Mouse (Mus musculus) right cerebral cortex, postnatal 25 days (tissue): Measurements from ENCODE around the gene Ulk1.
"Not testable (repeated sequence)": the region's sequence is repeated elsewhere in the genome, so short reads cannot be mapped to it uniquely, and the experiment has no call there.

Experiments
- DNase-seq: peaks from one replicate; pipeline ENCODE4 v3.0.0; 2022

The Ulk1 gene

DNA sequence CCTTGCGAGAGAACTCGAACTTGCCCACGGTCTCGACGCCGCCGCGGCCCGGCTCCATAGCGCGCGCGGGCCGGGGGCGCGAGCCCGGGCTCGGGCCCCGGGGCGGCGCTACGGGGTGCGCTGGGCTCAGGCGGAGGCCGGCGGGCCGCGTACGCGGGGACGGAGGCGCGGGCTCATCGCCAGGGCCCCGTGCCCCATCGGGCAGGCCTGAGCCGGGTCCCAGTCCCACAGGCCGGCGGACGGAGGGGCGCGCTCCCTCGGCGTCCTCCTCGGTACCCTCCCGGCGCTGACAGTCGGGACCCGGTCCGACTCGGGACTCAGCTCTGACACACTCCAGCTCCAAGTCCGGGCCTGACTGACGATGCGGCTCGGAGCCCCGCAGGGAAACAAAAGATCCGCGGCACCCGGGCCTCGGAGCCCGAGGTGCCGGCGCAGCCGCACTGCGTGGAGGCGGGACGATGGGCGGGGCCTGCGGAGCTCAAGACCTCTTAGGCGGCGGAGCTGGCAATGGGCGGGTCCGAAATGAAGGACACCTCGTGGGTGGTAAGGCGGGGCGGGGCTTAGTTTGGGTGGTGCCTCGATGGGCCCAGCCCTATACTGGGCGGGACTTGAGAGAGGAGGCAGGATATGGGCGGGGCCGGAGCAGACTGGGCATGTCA lies at the start of gene Ulk1:
TSS of gene Ulk1 (minus strand) at position 431 of the 659 bp plus-strand sequence.
- DNase-seq = peak; percentile 98

DNA sequence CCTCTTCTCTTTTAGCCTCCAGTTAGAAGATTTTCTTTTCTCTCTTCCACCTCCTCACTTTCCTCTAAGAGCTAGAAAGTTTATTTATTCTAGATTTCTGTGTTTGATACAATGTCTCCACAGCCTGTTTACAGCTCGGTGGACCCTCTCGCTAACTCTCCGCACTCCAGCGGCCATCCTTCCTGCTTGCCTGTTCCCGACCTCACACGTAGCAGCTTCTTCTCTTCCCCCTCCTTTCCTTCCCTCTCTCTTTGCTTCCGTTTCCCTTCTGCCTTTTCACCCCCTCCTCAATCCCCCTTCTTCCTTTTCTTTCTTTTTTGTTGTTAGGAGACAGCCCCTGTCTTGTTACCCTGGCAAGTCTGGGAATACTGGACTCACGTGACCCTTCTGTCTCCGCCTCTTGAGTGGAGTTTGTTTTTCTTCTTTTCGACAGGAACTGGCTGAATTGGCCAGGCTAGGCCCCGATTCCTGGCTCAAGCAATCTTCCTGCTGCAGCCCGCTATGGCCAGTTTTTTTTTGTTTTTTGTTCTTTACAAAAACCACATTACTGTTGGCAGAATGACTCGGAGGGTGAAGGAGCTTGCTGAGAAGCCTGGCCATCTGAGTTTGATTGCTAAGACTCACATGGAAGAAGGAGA lies 49.2 kb upstream of the Ulk1 start:
- DNase-seq = peak; percentile 17

DNA sequence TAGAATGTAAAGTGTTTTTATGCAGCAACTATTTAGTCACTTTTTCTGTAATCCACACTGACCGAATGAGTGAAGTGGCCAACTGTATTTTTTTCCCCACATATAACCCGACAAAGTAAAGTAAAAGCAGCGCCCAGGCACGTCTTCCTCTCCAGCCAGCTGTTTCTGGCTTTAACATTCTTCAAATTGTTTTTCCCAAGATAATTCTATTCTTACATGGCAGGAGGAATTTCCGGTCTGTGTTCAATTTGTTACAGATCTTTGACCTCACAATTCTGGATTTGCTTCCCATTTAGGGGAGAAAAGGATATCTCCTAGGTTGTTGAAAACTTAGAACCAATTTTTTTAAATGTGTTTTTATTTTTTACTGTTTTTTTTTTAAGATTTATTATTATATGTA lies 47.2 kb upstream of the Ulk1 start:
- DNase-seq = no peak

GRCm38 (mm10) chr5:110852990-110853389 lies 43.1 kb upstream of the Ulk1 start:
- DNase-seq = no peak

- DNase-seq = no peak
Observed at GRCm38 (mm10) chr5:110841046-110841862, 31.4 kb upstream of the Ulk1 start.

- DNase-seq = no peak
Observed at GRCm38 (mm10) chr5:110840465-110840864, 30.6 kb upstream of the Ulk1 start.

DNA sequence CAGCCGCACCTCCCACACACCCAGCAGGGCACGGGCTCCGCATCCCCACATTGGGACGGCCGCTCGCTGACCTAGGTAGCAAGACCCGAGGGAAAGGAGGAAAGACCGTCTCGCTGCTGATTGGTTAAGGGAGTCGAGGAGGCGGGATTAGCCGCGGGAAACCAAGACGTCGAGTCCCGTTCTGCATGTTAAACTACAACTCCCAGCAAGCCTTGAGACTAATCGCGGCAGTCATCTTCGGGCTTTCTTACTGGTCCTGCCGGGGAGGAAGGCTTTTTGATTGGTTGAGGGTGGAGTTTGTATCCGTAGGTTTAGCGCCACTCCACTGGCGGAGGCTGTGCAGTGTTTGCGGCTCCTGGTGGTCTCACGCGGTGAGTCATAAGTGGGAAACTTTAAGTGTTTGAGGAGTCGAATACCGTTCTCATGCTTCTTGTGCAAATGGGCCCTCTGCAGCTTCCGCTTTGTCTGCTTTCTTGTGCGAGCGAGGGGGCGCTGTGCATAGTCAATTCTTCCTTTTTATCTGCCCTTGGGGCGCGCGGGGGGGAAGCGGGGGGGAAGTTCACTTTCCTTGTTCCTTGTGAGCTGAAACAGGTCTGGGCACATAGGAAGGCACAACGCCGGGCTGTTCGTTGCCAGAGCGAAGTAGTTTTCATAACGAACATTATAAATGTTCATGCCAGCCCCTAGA lies 29.9 kb upstream of the Ulk1 start, which contains the start of the genes Hscb and Chek2:
TSS of gene Hscb (minus strand) at position 100 of the 688 bp plus-strand sequence.
TSS of gene Chek2 (plus strand) at position 302 of the 688 bp plus-strand sequence.
- DNase-seq = peak; percentile 97

DNA sequence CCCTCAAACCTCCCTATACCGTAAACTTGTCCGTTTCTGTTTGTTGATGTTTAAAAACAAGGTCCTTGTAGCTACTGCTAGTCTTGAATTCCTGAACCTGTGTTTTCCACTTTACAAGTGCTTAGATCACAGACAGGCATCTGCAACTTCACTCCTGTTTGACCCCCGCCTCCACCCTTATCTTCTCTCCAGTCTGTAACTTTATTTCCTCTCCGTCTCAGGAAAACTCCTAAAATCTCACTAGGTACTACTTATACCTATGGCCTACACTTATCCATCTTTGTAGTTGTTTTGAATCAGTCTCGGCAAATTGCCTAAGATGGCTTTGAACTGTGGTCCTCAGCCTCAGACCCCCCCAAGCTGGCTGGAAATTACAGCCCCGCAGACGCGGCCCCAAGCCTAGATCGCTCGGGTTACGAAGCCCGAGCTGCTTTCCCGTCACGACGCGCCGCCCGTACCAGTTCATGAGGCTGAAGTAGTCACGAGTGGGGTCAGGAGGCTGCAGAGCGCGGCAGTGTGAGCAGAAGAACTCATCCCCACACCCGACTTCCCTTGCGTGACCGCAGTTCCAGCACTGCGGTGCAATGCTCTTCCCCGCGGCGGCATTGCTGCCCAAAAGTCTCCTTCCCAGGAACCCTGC lies 29.3 kb upstream of the Ulk1 start:
- DNase-seq = no peak

DNA sequence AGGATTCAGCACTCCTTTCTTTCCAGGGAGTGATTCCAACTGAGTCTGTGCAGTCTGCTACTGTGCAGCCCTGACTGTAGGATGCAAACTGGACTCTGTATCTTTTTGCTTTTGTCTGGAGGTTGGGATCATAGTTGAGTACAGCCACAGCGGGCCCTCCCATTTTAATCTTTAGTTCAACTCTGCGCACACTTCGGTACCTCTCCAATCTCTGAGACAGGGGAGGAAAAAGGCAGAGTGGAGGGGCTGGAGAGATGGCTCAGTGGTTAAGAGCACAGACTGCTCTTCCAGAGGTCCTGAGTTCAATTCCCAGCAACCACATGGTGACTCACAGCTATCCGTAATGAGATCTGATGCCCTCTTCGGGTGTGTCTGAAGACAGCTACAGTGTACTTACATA lies 28.1 kb upstream of the Ulk1 start:
- DNase-seq = not testable (repeated sequence)

GRCm38 (mm10) chr5:110835959-110836358 lies 26.1 kb upstream of the Ulk1 start:
- DNase-seq = peak; percentile 42

DNA sequence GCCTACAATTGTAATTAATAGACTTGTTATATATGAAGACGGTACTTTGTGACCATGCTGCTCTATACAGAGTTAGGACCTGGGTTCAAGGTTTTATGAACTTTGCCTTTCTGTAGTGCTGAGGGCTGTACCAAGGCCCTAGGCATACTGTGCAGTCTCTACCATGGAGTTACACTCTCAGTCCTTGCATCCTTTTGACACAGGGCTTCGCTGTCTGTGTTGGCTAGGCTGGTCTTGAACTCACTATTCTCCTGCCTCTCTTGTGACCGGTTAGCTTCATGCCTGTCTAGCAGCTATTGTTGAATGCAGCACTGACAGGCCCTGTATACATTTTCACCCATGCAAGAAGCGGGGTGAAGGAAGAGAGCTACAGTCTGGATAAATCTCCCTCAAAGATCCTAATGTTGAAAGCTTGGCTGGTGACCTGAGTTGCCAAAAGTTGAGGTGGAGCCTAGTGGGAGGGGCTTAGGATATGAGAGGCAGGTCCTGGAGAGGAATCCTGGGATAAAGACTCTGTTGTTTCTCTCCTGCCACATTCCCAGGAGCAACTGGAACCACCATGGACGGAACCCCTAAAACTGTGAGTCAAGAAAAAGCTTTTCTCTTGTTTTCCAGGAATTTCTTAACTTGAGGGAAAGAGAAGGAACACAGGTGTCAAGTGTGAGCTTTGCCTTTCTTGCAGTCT lies 21.3 kb upstream of the Ulk1 start:
- no peak for DNase-seq

DNA sequence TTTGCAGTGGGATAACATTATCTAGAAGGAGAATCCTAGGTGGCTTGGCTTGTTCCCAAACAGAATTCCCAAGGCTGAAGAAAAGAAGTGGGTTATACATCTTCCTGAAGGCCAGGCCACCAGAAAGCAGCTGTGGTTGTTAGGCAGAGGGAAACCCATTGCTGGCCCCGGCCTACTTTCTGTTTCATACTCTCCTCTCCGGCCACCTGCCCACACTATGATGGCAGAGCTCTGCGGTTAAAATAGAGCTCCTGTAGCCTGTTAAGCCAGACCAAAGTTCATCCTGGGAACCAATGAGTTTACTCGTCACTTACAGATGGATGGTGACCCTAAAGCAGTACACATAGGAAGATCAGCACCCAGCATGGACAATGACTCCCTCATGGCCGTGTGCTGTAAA lies 17.7 kb upstream of the Ulk1 start:
- DNase-seq = no peak

GRCm38 (mm10) chr5:110826781-110827495 lies 17.0 kb upstream of the Ulk1 start:
- no peak for DNase-seq

DNA sequence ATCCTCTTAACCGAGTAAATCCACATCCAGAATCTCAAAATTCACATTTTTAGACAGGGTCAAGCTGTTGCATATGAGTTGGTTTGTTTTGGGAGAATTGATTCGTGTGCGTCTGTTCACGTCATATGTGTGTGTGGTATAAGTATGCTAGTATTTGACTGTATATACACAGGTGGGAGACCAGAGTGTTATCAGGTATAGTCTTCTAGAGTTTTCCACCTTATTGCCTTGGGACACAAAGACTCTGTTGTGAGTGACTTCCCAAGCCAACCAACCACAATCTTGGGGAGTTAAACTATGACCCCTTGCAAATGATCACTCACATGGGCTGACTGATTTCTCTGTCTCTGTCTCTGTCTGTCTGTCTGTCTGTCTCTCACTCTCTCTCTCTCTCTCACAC lies 14.5 kb upstream of the Ulk1 start:
- DNase-seq = no peak

DNA sequence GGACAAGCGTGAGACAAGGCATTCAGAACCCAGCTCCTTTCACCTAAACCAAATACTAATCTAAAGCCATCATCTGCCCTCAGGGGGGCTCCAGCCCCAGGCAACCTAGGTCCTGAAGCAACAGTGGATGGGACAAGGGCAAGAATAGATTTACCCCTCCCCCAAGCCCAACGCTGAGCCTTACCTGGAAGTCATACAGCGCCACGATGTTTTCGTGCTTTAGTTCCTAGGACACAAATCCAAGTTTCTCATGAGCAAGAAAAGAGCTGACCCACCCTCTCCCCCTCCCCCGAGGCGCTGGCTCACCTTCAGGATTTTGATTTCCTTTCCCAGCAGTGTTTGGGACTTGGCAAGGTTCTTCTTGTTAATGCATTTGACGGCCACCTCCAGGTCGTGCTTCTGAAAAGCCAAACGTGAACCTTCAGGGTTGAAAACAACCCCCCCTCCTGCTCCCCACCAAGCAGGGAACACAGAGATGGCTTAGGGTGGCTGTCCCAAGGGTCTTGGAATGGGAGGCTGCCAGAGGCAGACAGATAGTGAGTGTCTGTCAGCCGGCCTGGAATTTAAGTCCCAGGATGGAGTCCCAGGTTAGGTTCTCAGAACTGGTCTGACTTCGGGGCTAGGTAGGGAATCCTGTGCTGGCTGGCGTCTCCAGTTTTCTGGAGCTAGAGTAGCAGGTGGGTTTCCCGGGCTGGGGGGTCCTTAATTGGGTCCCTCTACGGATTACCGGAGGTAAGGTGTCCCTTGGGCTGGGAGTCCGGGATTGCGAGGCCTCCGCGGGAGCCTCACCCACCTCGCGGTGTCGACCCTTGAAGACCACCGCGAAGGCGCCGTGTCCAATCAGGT lies 853 bp downstream of the Ulk1 start:
- no peak for DNase-seq

- peak; percentile 88 for DNase-seq
Observed at GRCm38 (mm10) chr5:110808061-110808631, 1.8 kb downstream of the Ulk1 start.

DNA sequence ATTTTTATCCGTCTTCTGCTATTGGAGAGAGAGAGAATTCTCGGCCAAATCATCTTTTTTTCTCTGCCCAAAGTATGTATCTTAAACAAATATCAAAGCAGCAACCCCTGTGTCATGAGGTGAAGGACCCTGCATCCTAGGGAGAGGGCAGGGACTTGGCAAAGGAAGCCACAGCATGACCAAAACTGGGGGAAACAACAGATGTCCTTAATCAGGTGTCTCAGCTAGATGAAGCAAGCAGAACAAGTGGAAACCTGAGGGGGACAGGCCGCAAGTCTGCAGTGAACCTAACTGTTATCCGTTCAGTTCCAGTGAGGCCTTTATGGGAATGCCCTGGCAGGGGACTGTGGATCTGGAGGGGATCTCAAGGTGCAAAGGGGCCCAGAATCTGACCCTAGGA lies 2.4 kb downstream of the Ulk1 start:
- DNase-seq = no peak

DNA sequence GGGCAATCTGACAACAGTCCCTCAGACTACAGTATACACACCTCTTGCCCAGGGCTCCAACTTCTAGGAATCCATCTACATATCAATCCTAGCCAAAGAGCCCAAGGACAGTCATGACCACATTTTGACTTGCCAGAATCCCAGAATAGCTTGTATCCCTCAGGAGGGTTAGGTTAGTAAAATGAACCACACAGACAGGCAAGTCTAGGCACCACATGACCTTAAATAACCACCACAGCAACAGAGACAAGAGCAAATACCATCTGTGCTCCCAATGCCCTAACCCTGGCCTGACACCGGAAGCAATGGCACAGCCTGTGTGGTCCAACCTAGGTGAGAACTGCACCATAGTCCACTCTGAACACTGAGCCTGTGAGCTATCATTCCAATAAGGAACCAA lies 3.2 kb downstream of the Ulk1 start:
- DNase-seq = no peak

- no peak for DNase-seq
Observed at GRCm38 (mm10) chr5:110806154-110806553, 3.7 kb downstream of the Ulk1 start.
